Comparison of ENCODE assay signal across 8 mouse cellular contexts in genomic region chr11:9010853-9011339, GRCm38 (mm10). TPM values are rescaled to one million over a fixed set of nuclear protein-coding genes. Genes with fewer than 3 reads are reported as not detected.
DNase-seq lines count a peak whose midpoint lies in the region; ATAC-seq lines count a peak whose summit lies in the region.

Gene Hus1 (minus strand): TSS chr11:9011191.

- ATAC-seq in hindbrain, embryonic 15.5 days (ENCODE audit: low FRiP score, low read depth): peak; percentile 95

- peak within 1 kb of the TSS; percentile 62 for H3K9ac ChIP-seq in hindbrain, embryonic 15.5 days

- peak; percentile 90 for DNase-seq in R1 (ENCODE audit: low read depth, low spot score)
- peak; percentile 92 to 93 for DNase-seq in cerebellum, postnatal 25 days
- peak; percentile 80 to 82 for DNase-seq in frontal cortex, postnatal 36 days (ENCODE audit: low spot score in 2 of 2)
- DNase-seq in left cerebral cortex, adult 11 months (ENCODE audit: low spot score): peak; percentile 54
- peak; percentile 93 for DNase-seq in lung, postnatal 4 days
- DNase-seq in retina, postnatal 7 days (ENCODE audit: low read depth, low spot score): peak; percentile 77
- peak; percentile 86 for DNase-seq in urinary bladder, adult 2 months (ENCODE audit: low spot score)

- peak within 1 kb of the TSS; percentile 79 for H3K27ac ChIP-seq in hindbrain, embryonic 15.5 days (replicated peaks)

- H3K4me1 ChIP-seq in hindbrain, embryonic 15.5 days (replicated peaks): peaks cover 10% of the 10 kb centered on the region

- H3K4me3 ChIP-seq in hindbrain, embryonic 15.5 days: peak within 1 kb of the TSS; percentile 71

- no peaks in the 10 kb centered on the region for H3K27me3 ChIP-seq in hindbrain, embryonic 15.5 days

- no peaks in the 10 kb centered on the region for H3K9me3 ChIP-seq in hindbrain, embryonic 15.5 days

- WGBS in hindbrain, embryonic 15.5 days: under 1% methylated on average over 43 of the region's 43 CpGs

- H3K4me2 ChIP-seq in hindbrain, embryonic 15.5 days: peak within 1 kb of the TSS; percentile 70

- H3K36me3 ChIP-seq in hindbrain, embryonic 15.5 days: no peaks in the 10 kb centered on the region

RNA-seq across cellular contexts. Expression of gene Hus1, which starts in this region (rescaled TPM):
- 9.5 and 10.5 TPM in 2 replicates for polyA plus RNA-seq in hindbrain, embryonic 15.5 days (2015; fragmentation: Nextera tagmentation; extraction: Ambion mirVana)
- polyA plus RNA-seq in urinary bladder, adult 2 months (2012; rRNA removed): 8.7 and 9.3 TPM in 2 replicates

Comparison
In these comparisons a context has a peak if more than half of its experiments do, and no peak if none do; other contexts are left out.
1. Peak in every context shown above with its lines: DNase-seq, ATAC-seq, H3K4me3 ChIP-seq and H3K27ac ChIP-seq.